Mouse (Mus musculus): ENCODE results near the gene Zscan18. TPM values are rescaled to one million over a fixed set of nuclear protein-coding genes. Genes with fewer than 3 reads are reported as not detected.

Gene Zscan18
- polyA plus RNA-seq, 1 experiment from 2014 or later: 4.7 TPM

GRCm38 (mm10) chr7:12788025-12788424, 15.4 kb downstream of the Zscan18 start:
- WGBS: 42% methylated on average over 5 of the region's 5 CpGs
- Histone ChIP-seq H3K27ac (no peak overlapping the region), H3K9ac (no peak overlapping the region), H3K4me1 (replicated peaks) (no peaks in the 10 kb centered on the region), H3K4me3 (no peak overlapping the region), H3K9me3 (replicated peaks) (no peaks in the 10 kb centered on the region), H3K27me3 (no peaks in the 10 kb centered on the region), H3K36me3 (no peaks in the 10 kb centered on the region), H3K4me2 (no peak overlapping the region)
- no peak for ATAC-seq (replicated peaks; ENCODE audit: insufficient number of reproducible peaks, insufficient read depth, low FRiP score, low read depth)

GRCm38 (mm10) chr7:12787333-12787732, 16.1 kb downstream of the Zscan18 start:
- no peaks in the 10 kb centered on the region for H3K9me3 ChIP-seq (replicated peaks)
- H3K27ac ChIP-seq: no peak overlapping the region
- no peak for ATAC-seq (replicated peaks; ENCODE audit: insufficient number of reproducible peaks, insufficient read depth, low FRiP score, low read depth)
- H3K36me3 ChIP-seq: no peaks in the 10 kb centered on the region
- H3K4me1 ChIP-seq (replicated peaks): no peaks in the 10 kb centered on the region
- no peak overlapping the region for H3K9ac ChIP-seq
- no peak overlapping the region for H3K4me3 ChIP-seq
- 72% methylated on average over 6 of the region's 6 CpGs for WGBS
- no peak overlapping the region for H3K4me2 ChIP-seq
- no peaks in the 10 kb centered on the region for H3K27me3 ChIP-seq

- Histone ChIP-seq H3K9me3 (replicated peaks) (no peaks in the 10 kb centered on the region), H3K4me2 (peak overlapping the region; percentile 98), H3K4me3 (peak overlapping the region; percentile 75), H3K9ac (peak overlapping the region; percentile 76), H3K27me3 (no peaks in the 10 kb centered on the region), H3K36me3 (peaks cover under 1% of the 10 kb centered on the region; the same call in 1 of the 2 replicates), H3K4me1 (replicated peaks) (peaks cover 11% of the 10 kb centered on the region), H3K27ac (no peak overlapping the region)
- WGBS: under 1% methylated on average over 57 of the region's 57 CpGs
- ATAC-seq (replicated peaks; ENCODE audit: insufficient number of reproducible peaks, insufficient read depth, low FRiP score, low read depth): peak; percentile 91
These were observed 23.1 kb downstream of the Zscan18 start for GRCm38 (mm10) chr7:12780151-12780830.

- H3K36me3 ChIP-seq: peaks cover 6% of the 10 kb centered on the region; the same call in 1 of the 2 replicates
- H3K9me3 ChIP-seq (replicated peaks): no peaks in the 10 kb centered on the region
- peak overlapping the region; percentile 98 for H3K4me2 ChIP-seq
- H3K9ac ChIP-seq: peak overlapping the region; percentile 76
- no peaks in the 10 kb centered on the region for H3K27me3 ChIP-seq
- no peak for ATAC-seq (replicated peaks; ENCODE audit: insufficient number of reproducible peaks, insufficient read depth, low FRiP score, low read depth)
- H3K4me1 ChIP-seq (replicated peaks): peaks cover 11% of the 10 kb centered on the region
- peak overlapping the region; percentile 75 for H3K4me3 ChIP-seq
- WGBS: 27% methylated on average over 10 of the region's 10 CpGs
- H3K27ac ChIP-seq: no peak overlapping the region
These were observed 23.7 kb downstream of the Zscan18 start for GRCm38 (mm10) chr7:12779782-12780150.

- Histone ChIP-seq H3K4me1 (replicated peaks) (peaks cover 11% of the 10 kb centered on the region), H3K4me2 (no peak overlapping the region), H3K27me3 (no peaks in the 10 kb centered on the region), H3K4me3 (no peak overlapping the region), H3K9ac (no peak overlapping the region), H3K27ac (no peak overlapping the region), H3K36me3 (peaks cover 12% of the 10 kb centered on the region; the same call in 1 of the 2 replicates), H3K9me3 (replicated peaks) (no peaks in the 10 kb centered on the region)
- 84% methylated on average over 5 of the region's 5 CpGs for WGBS
- no peak for ATAC-seq (replicated peaks; ENCODE audit: insufficient number of reproducible peaks, insufficient read depth, low FRiP score, low read depth)
These were observed 24.3 kb downstream of the Zscan18 start for GRCm38 (mm10) chr7:12779141-12779540.

- H3K27ac ChIP-seq: no peak overlapping the region
- H3K9ac ChIP-seq: no peak overlapping the region
- H3K4me1 ChIP-seq (replicated peaks): peaks cover 2% of the 10 kb centered on the region
- H3K4me2 ChIP-seq: no peak overlapping the region
- peaks cover 34% of the 10 kb centered on the region; the same call in 1 of the 2 replicates for H3K36me3 ChIP-seq
- ATAC-seq (replicated peaks; ENCODE audit: insufficient number of reproducible peaks, insufficient read depth, low FRiP score, low read depth): no peak
- no peak overlapping the region for H3K4me3 ChIP-seq
- no peaks in the 10 kb centered on the region for H3K27me3 ChIP-seq
- no peaks in the 10 kb centered on the region for H3K9me3 ChIP-seq (replicated peaks)
- 95% methylated on average over 1 of the region's 1 CpGs for WGBS
These were observed 28.8 kb downstream of the Zscan18 start for GRCm38 (mm10) chr7:12774606-12775005.

GRCm38 (mm10) chr7:12774111-12774510, 29.3 kb downstream of the Zscan18 start:
- Histone ChIP-seq H3K9ac (no peak overlapping the region), H3K36me3 (peaks cover 34% of the 10 kb centered on the region; the same call in 1 of the 2 replicates), H3K4me3 (no peak overlapping the region), H3K4me2 (no peak overlapping the region), H3K9me3 (replicated peaks) (no peaks in the 10 kb centered on the region), H3K27ac (no peak overlapping the region), H3K4me1 (replicated peaks) (no peaks in the 10 kb centered on the region), H3K27me3 (no peaks in the 10 kb centered on the region)
- no peak for ATAC-seq (replicated peaks; ENCODE audit: insufficient number of reproducible peaks, insufficient read depth, low FRiP score, low read depth)
- 82% methylated on average over 9 of the region's 9 CpGs for WGBS

- H3K4me3 ChIP-seq: peak overlapping the region; percentile 27
- H3K27me3 ChIP-seq: no peaks in the 10 kb centered on the region
- H3K9ac ChIP-seq: no peak overlapping the region
- WGBS: 73% methylated on average over 24 of the region's 24 CpGs
- H3K36me3 ChIP-seq: no peaks in the 10 kb centered on the region
- H3K9me3 ChIP-seq (replicated peaks): no peaks in the 10 kb centered on the region
- no peak for ATAC-seq (replicated peaks; ENCODE audit: insufficient number of reproducible peaks, insufficient read depth, low FRiP score, low read depth)
- peak overlapping the region; percentile 34; the same call in 1 of the 2 replicates for H3K4me2 ChIP-seq
- no peaks in the 10 kb centered on the region for H3K4me1 ChIP-seq (replicated peaks)
- H3K27ac ChIP-seq: no peak overlapping the region
These were observed 53.8 kb downstream of the Zscan18 start for GRCm38 (mm10) chr7:12749431-12750198.

- H3K4me2 ChIP-seq: no peak within 1 kb of the TSS
- no peaks in the 10 kb centered on the region for H3K36me3 ChIP-seq
- no peaks in the 10 kb centered on the region for H3K4me1 ChIP-seq (replicated peaks)
- no peaks in the 10 kb centered on the region for H3K9me3 ChIP-seq (replicated peaks)
- no peak within 1 kb of the TSS for H3K4me3 ChIP-seq
- no peak within 1 kb of the TSS for H3K9ac ChIP-seq
- ATAC-seq (replicated peaks; ENCODE audit: insufficient number of reproducible peaks, insufficient read depth, low FRiP score, low read depth): no peak
- 40% methylated on average over 1 of the region's 1 CpGs for WGBS
- H3K27ac ChIP-seq: no peak within 1 kb of the TSS
- H3K27me3 ChIP-seq: no peaks in the 10 kb centered on the region
These were observed 68.5 kb downstream of the Zscan18 start, which contains the start of gene Vmn2r56 for GRCm38 (mm10) chr7:12734904-12735303. Gene Vmn2r56 (minus strand): TSS chr7:12735004.

Data from heart, embryonic 15.5 days (tissue).